Mouse (Mus musculus) forebrain, embryonic 13.5 days (tissue): Measurements from ENCODE around the gene Dnah14. TPM values are rescaled to one million over a fixed set of nuclear protein-coding genes. Genes with fewer than 3 reads are reported as not detected.

Experiments
- ATAC-seq: fragments of 200-750 bp; cut with Nextera tagmentation; 2 replicates; pipeline ENCODE4 v1.8.0; 2017
- H3K27ac ChIP-seq: fragments of 300-500 bp; sonication (generic); 2 replicates; pipeline ENCODE4 v1.5.1; 2015; ENCODE audit warnings: inconsistent platforms, mild to moderate bottlenecking, moderate library complexity
- H3K27me3 ChIP-seq: fragments of 300-500 bp; sonication (generic); 2 replicates; pipeline ENCODE4 v1.6.1; 2015; ENCODE audit warnings: mild to moderate bottlenecking, inconsistent platforms
- H3K36me3 ChIP-seq: fragments of 300-500 bp; sonication (generic); 2 replicates; pipeline ENCODE4 v1.6.1; 2015; ENCODE audit warnings: mild to moderate bottlenecking, inconsistent platforms; ENCODE audit not compliant: poor library complexity, severe bottlenecking
- H3K4me1 ChIP-seq: fragments of 300-500 bp; sonication (generic); 2 replicates; pipeline ENCODE4 v1.6.1; 2015; ENCODE audit warnings: inconsistent platforms
- H3K4me2 ChIP-seq: fragments of 300-500 bp; sonication (generic); 2 replicates; pipeline ENCODE4 v1.6.1; 2015; ENCODE audit warnings: inconsistent platforms, mild to moderate bottlenecking, moderate library complexity
- H3K4me3 ChIP-seq: fragments of 300-500 bp; sonication (generic); 2 replicates; pipeline ENCODE4 v1.5.1; 2015; ENCODE audit warnings: mild to moderate bottlenecking, inconsistent platforms
- H3K9ac ChIP-seq: fragments of 300-500 bp; sonication (generic); 2 replicates; pipeline ENCODE4 v1.6.1; 2015; ENCODE audit warnings: mild to moderate bottlenecking, inconsistent platforms
- H3K9me3 ChIP-seq: fragments of 300-500 bp; sonication (generic); replicated peaks from 2 replicates; pipeline ENCODE4 v1.6.1; 2016; ENCODE audit warnings: inconsistent platforms
- WGBS: fragments of 180-500 bp; shearing (Covaris S2); methylation state at CpG from one replicate; pipeline ENCODE4 v1.1.7; 2015; 5-methylcytosine and 5-hydroxymethylcytosine counted together
- polyA plus RNA-seq: library from polyadenylated mRNA; unstranded; fragments of >200 nt; fragmentation: Nextera tagmentation; extraction: Ambion mirVana; gene quantifications from 2 replicates; pipeline ENCODE4 v1.2.1, GENCODE M21; 2015

The Dnah14 gene
- polyA plus RNA-seq: 1.4 and 2.0 TPM in 2 replicates

DNA sequence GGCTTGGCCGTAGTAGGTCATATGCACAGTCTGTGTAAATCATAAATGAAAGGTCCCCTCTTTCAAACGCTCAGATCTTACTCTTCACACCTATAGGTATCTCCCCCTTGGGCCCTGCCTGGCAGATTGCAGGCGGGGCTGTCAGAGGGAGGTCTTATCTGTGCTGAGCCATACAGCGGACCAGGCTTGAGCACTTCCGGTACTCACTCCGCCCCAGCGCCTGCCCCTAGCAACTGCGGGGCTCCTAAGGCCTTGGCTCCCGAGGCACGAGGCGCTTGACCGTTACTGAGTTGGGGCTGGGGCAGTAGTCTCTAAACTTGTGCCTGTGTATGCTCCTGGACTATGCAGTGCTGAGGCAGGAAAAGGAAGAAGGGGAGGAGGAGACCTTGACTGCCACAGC is at the start of gene Dnah14:
Dnah14 (plus strand) TSS at position 238 of the 400 bp plus-strand sequence.
- Histone ChIP-seq H3K36me3 (no peaks in the 10 kb centered on the region), H3K4me1 (no peaks in the 10 kb centered on the region), H3K27me3 (no peaks in the 10 kb centered on the region), H3K9me3 (no peaks in the 10 kb centered on the region), H3K4me3 (no peak within 1 kb of the TSS), H3K27ac (no peak within 1 kb of the TSS), H3K9ac (no peak within 1 kb of the TSS), H3K4me2 (no peak within 1 kb of the TSS)
- no peak for ATAC-seq
- WGBS: 77% methylated on average over 12 of the region's 12 CpGs

DNA sequence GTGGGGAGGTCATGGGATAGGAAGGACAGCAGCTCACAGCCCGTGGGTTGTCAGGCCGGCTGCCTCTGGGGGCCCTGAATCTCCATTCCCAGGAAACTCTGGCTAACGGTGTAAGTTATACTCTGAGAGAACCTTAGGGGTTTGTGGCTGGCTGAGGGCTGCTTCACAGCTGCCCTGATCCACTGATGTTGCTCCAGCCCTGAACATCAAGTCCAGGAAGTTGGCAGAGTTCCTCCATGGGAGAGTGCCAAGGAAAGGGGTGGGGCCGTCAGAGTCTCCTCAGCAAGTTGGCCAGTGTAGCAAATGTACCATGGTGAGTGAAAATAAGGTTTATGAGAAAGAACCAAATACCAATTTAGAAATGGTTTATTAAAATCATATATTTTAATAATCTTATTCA is 47.0 kb upstream of the Dnah14 start:
- no peak overlapping the region for H3K27ac ChIP-seq
- H3K4me3 ChIP-seq: no peak overlapping the region
- no peaks in the 10 kb centered on the region for H3K27me3 ChIP-seq
- H3K9me3 ChIP-seq: no peaks in the 10 kb centered on the region
- H3K4me1 ChIP-seq: no peaks in the 10 kb centered on the region
- H3K9ac ChIP-seq: no peak overlapping the region
- ATAC-seq: no peak
- WGBS: 72% methylated on average over 4 of the region's 4 CpGs
- H3K36me3 ChIP-seq: no peaks in the 10 kb centered on the region
- no peak overlapping the region for H3K4me2 ChIP-seq

DNA sequence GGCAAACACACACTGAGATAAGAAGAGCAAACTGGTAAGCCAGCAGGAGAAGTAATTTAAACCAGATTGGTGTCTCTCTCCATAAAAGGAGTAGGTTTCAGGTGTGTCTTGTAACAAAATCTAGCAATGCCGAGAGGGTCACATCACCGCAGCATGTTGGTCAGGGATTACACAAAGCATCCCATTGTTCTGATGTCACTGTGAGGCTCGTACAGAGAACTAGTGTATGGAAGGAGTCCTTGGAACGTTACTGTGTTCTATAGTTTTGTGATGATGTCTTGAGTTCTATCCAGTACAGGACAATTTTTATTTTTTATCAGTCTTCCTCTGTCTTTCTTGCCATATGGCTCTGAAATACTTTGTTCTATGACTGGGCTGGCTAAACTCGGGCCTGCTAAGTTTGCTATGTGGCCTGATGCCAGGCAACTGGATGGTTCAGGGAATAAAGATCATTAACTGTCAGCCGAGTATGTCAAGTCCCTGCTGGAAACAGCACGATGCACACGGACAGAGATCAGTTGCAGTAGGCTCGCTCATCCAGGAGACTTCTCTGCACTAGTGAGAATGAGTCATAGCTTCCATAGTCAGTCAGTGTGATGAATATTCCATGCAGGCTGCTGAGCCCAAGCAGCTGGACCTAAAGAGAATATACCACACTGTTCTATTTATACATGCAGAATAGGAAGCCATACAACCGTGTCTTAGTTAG is 41.0 kb upstream of the Dnah14 start:
- ATAC-seq: no peak
- H3K4me3 ChIP-seq: no peak overlapping the region
- no peak overlapping the region for H3K9ac ChIP-seq
- no peaks in the 10 kb centered on the region for H3K36me3 ChIP-seq
- H3K27me3 ChIP-seq: no peaks in the 10 kb centered on the region
- no peak overlapping the region for H3K27ac ChIP-seq
- WGBS: 66% methylated on average over 10 of the region's 10 CpGs
- H3K9me3 ChIP-seq: no peaks in the 10 kb centered on the region
- H3K4me2 ChIP-seq: no peak overlapping the region
- H3K4me1 ChIP-seq: 0 out of 2 replicates have a peak, but pooled peaks cover 2% of the 10 kb centered on the region

DNA sequence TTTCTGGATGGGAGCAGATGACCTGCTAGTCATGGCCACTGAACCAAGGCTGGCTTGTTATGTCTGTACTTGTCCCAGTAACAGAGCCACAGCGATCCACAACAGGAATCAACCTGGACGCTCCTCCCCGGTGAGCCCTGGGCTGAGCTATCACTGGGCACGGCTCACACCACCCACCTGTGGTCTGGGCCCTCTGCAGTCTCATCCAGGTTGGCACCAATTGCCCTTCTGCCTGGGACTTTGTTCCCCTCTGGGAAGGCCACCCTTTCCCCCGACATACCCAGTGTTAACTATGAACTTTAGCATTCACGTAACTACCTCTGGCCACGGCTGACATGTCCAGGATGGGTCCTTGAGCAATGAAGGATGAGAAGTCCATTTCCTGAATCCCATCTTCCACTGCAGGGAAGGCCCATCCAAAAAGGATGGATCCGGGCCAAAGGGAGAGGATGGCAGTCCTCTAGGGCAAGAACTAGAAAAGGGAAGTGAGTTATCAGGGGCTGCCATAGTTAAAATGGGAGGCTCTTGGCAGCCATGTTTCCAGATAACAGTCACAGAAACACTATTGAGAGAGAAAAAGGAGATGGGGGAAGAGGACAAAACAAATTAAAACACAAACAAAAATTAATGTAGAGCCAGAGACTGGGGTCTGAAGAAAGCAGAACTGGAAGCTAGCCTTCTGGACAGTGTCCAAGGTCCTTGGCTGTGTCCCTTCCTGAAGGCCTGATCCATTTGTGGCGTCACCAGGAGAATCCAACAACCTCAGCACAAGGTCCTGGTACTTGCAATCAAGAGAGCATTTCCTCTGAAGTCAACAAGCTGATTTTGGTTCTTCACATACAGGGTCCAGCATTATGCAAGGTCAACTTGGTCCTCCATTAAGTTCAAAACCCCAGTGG is 38.5 kb upstream of the Dnah14 start:
- Histone ChIP-seq H3K27ac (no peak overlapping the region), H3K9me3 (no peaks in the 10 kb centered on the region), H3K4me1 (0 out of 2 replicates have a peak, but pooled peaks cover 5% of the 10 kb centered on the region), H3K4me3 (no peak overlapping the region), H3K4me2 (no peak overlapping the region), H3K27me3 (no peaks in the 10 kb centered on the region), H3K36me3 (no peaks in the 10 kb centered on the region), H3K9ac (no peak overlapping the region)
- WGBS: 92% methylated on average over 9 of the region's 9 CpGs
- no peak for ATAC-seq

DNA sequence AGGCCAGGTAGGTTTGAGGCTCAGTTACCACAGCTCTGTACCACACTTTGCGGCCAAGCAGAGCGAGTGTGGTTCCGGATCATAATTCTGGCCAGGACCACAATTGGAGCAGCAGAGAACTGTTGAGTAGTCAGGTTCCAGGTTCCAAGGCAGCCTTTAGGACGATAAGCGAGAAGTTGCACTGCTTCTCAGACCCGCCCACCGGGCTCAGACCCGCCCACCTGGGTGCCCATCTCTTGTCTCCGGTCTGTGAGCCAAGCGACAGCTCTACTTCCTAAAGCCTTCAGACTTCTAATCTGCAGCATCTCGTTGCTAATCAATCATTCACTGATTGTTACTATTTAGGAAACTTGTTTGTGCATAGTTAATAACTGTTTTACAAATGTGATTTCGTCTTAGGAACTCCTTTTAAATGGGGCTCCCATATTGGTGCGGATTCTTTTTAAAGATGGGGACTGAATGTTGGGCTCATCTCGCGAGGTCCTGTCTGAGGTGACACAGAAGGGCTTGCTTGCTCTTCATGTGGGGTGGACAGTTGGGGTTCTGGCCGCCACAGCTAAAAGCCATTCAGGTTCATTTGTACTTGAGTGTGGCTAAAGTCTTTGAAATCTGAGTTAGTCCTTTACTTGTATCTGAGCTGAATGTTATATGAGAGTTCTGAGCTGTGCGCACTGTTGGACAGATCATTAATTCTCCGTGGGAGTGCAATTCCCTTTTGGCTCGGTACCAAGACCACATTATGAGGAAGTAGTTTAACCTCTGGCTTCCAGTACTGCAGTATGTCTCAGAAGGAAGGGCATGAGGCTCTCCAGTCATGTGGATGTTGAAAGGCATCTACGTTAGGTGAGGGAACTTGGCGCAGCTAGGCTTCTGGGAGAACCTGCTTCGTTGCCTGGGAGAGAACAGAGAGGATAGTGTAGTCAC is 36.3 kb upstream of the Dnah14 start:
- no peak overlapping the region for H3K4me2 ChIP-seq
- H3K27me3 ChIP-seq: no peaks in the 10 kb centered on the region
- no peak overlapping the region for H3K9ac ChIP-seq
- WGBS: 72% methylated on average over 22 of the region's 22 CpGs
- no peaks in the 10 kb centered on the region for H3K9me3 ChIP-seq
- H3K4me3 ChIP-seq: no peak overlapping the region
- H3K4me1 ChIP-seq: 0 out of 2 replicates have a peak, but pooled peaks cover 6% of the 10 kb centered on the region
- H3K36me3 ChIP-seq: no peaks in the 10 kb centered on the region
- no peak overlapping the region for H3K27ac ChIP-seq
- ATAC-seq: no peak

DNA sequence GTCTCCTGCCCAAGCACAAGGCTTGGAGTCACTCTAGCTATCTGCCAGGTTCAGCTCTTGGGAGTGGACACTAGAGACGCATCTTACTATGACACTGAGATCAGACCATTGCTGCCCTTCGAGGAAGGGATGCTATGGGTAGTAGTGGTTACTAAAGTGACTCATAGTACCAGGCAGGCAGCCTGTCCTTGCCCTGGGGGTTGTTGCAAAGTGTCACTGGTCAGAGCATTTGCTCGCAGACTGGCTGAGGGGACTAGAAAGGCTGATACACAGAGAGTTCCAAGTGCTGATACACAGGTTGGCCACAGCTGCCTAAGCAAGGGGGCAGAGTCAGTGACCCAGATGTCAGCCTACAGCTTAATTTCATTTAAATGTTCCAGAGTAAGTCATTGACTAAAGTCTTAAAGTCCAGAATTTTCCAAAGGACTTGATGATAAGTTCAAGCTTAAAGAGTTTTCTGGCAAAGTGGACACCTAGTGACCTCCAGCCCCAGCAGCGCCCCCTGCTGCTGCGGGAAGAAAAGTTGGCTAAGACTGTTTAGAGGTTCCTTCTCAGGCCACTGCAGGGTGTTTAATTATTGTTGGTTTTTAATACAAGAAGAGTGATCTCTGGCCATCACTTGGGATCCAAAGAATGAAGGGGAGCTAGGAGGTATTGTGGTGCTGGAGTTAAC is 32.5 kb upstream of the Dnah14 start:
- Histone ChIP-seq H3K27ac (no peak overlapping the region), H3K4me2 (no peak overlapping the region), H3K4me1 (0 out of 2 replicates have a peak, but pooled peaks cover 8% of the 10 kb centered on the region), H3K27me3 (no peaks in the 10 kb centered on the region), H3K4me3 (no peak overlapping the region), H3K36me3 (no peaks in the 10 kb centered on the region), H3K9ac (no peak overlapping the region), H3K9me3 (no peaks in the 10 kb centered on the region)
- no peak for ATAC-seq
- whole genome bisulfite sequencing: 72% methylated on average over 5 of the region's 5 CpGs

DNA sequence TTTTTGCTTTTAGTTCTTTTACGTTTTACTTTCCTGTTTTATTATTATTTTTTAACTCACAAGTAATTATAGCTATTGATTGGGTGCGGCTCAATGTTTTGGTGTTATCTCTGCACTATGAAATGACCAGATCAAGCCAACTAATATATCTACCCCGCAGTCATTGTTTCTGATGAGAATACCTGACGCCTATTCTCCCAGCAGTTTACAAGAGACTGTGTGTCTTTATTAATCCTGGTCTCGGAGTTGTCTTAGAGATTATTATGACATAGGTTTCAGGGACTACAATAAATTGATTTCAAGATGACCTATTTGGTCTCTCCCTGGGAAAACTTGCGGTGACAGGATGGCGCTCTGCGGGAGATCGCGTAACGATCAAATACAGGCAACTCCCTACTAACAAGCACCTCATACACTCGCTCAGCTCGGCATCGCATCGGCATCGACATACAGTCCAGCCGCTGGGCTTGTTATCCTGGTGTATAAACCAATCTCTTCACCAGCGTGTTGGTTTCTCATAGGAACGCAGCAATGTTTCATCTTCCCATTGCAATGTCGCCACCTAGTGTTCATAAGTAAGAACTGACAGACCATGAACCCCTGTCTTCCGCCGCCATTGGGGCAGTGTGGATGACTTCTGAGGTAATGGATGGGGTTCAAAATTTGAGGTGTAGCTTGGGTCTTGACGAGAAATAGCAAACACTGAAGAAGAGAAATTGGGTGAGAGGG is 31.2 kb upstream of the Dnah14 start:
- Histone ChIP-seq H3K36me3 (no peaks in the 10 kb centered on the region), H3K9me3 (no peaks in the 10 kb centered on the region), H3K4me3 (no peak overlapping the region), H3K27ac (no peak overlapping the region), H3K9ac (no peak overlapping the region; the same call in 1 of the 2 replicates), H3K4me1 (0 out of 2 replicates have a peak, but pooled peaks cover 7% of the 10 kb centered on the region), H3K27me3 (no peaks in the 10 kb centered on the region), H3K4me2 (peak overlapping the region; percentile 52)
- peak; percentile 96 for ATAC-seq
- WGBS: 27% methylated on average over 23 of the region's 23 CpGs

DNA sequence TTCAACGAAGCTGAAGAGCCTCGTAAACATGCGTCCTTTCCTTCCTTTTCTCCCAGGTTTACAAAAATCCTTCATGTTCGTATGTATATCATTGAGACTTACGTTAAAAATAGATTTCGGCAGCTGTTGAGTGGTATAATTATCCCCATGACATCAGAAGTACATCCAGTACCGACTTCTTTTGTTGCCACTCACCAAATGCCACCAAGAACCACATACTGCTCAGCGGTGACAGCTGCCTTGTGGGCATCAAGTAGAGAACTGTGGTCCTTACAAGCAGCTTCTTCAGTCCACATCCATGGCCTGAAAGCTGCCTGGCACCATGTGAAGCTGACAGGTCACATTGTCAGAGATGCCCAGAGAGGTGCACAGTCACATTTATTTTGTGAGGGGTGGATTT is 26.4 kb upstream of the Dnah14 start:
- Histone ChIP-seq H3K27ac (no peak overlapping the region), H3K9ac (no peak overlapping the region), H3K4me1 (peaks cover 11% of the 10 kb centered on the region; the same call in 1 of the 2 replicates), H3K27me3 (no peaks in the 10 kb centered on the region), H3K36me3 (no peaks in the 10 kb centered on the region), H3K4me2 (no peak overlapping the region), H3K4me3 (no peak overlapping the region), H3K9me3 (no peaks in the 10 kb centered on the region)
- 89% methylated on average over 8 of the region's 8 CpGs for WGBS
- ATAC-seq: no peak

DNA sequence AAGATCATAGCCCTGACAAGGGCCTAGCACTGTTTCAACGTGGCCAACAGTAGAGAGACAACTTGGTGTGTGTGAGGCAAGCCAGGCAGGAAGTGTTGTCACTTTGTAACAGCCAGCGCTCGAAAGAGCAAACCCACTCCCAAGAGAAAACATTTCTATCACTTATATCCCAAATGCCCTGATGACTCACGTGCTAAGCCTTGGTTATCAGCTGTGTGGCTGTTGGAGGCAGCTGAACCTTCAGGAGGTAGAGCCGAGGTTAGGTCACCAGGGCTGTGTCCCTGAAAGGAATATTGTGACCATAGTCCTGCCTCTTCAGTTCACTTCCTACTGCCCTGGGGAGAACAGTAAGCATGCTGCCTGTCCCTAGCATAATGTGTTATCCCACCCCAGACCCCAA is 25.5 kb upstream of the Dnah14 start:
- Histone ChIP-seq H3K4me2 (no peak overlapping the region), H3K9ac (no peak overlapping the region), H3K4me1 (peaks cover 8% of the 10 kb centered on the region; the same call in 1 of the 2 replicates), H3K9me3 (no peaks in the 10 kb centered on the region), H3K27ac (no peak overlapping the region), H3K4me3 (no peak overlapping the region), H3K36me3 (no peaks in the 10 kb centered on the region), H3K27me3 (no peaks in the 10 kb centered on the region)
- no peak for ATAC-seq
- 72% methylated on average over 5 of the region's 5 CpGs for WGBS

DNA sequence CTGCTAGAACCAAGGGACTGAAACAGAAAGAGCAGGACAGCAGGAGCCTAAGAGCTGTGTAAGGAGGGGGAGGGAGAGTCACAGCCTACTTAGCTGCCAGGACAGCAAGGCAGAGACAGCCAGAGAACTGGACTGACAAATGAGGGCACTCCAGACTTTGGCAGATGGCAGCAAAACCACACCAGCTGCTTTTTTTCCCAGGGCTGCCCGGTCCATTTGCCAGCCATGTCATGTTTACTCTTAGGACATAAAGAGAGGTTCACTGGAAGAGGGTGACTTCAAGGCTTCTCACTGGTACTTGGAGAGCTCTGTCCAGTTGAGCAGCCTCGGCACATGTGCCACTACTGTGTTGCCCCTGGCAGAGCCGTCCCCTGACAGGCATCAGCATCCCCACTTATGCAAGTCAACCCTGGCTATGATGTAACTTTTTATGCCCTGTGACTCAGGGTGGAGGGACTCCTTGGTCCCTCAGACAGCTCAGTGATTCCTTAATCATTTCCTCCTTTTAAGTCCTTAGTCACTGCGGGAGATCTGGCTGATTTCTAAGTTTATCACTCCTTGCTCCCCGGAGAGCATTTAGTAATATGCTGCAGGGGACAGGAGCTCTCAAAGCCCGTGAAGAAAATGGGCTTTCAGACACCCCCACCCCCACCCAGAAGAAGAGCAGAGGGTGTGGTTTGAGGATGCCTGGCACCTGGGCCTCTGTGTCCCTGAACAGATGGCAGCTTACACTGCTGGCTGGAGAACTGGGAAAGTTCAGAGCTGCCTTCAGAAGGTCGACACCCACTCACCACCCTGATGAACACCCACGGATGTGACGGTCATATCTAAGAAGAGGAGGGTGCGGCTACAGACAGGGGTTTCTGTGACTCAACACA is 23.6 kb upstream of the Dnah14 start:
- Histone ChIP-seq H3K4me3 (no peak overlapping the region), H3K9ac (no peak overlapping the region), H3K9me3 (no peaks in the 10 kb centered on the region), H3K4me2 (no peak overlapping the region), H3K36me3 (no peaks in the 10 kb centered on the region), H3K27me3 (no peaks in the 10 kb centered on the region), H3K4me1 (peaks cover 8% of the 10 kb centered on the region; the same call in 1 of the 2 replicates), H3K27ac (no peak overlapping the region)
- ATAC-seq: peak; percentile 58; the same call in 1 of the 2 replicates
- WGBS: 46% methylated on average over 10 of the region's 10 CpGs
